Mouse (Mus musculus) testis, postnatal 10 days (tissue): ENCODE results near the gene Ifi27l2b.
"Not testable (repeated sequence)": the region's sequence is repeated elsewhere in the genome, so short reads cannot be mapped to it uniquely, and the experiment has no call there.

ENCODE experiments used
- DNase-seq: peaks from one replicate; pipeline ENCODE4 v3.0.0; 2021; ENCODE audit warnings: low spot score

Gene Ifi27l2b

GRCm38 (mm10) chr12:103457140-103457539, at the start of gene Ifi27l2b:
Gene Ifi27l2b, minus strand, starts transcription at chr12:103457223.
- no peak for DNase-seq

GRCm38 (mm10) chr12:103504402-103504801, 47.4 kb upstream of the Ifi27l2b start:
- DNase-seq, result no peak

- DNase-seq, result no peak
These were observed 46.3 kb upstream of the Ifi27l2b start for GRCm38 (mm10) chr12:103503300-103503699.

- no peak for DNase-seq
These were observed 42.2 kb upstream of the Ifi27l2b start for GRCm38 (mm10) chr12:103499261-103499660.

GRCm38 (mm10) chr12:103498768-103499167, 41.7 kb upstream of the Ifi27l2b start:
- DNase-seq, result no peak

GRCm38 (mm10) chr12:103494486-103494885, 37.5 kb upstream of the Ifi27l2b start:
- peak; percentile 84 for DNase-seq

- DNase-seq, result peak; percentile 86
These were observed 35.7 kb upstream of the Ifi27l2b start for GRCm38 (mm10) chr12:103492767-103493166.

GRCm38 (mm10) chr12:103491091-103491730, 34.2 kb upstream of the Ifi27l2b start:
- DNase-seq, result no peak

- DNase-seq, result no peak
These were observed 30.7 kb upstream of the Ifi27l2b start for GRCm38 (mm10) chr12:103487750-103488149.

- no peak for DNase-seq
These were observed 30.3 kb upstream of the Ifi27l2b start for GRCm38 (mm10) chr12:103487276-103487675.

GRCm38 (mm10) chr12:103486726-103487125, 29.7 kb upstream of the Ifi27l2b start:
- no peak for DNase-seq

GRCm38 (mm10) chr12:103484200-103484972, 27.4 kb upstream of the Ifi27l2b start:
- peak; percentile 42 for DNase-seq

- peak; percentile 23 for DNase-seq
These were observed 25.8 kb upstream of the Ifi27l2b start for GRCm38 (mm10) chr12:103482781-103483180.

GRCm38 (mm10) chr12:103481671-103482070, 24.6 kb upstream of the Ifi27l2b start:
- DNase-seq, result no peak

GRCm38 (mm10) chr12:103477461-103478015, 20.5 kb upstream of the Ifi27l2b start:
- no peak for DNase-seq

- no peak for DNase-seq
These were observed 19.9 kb upstream of the Ifi27l2b start for GRCm38 (mm10) chr12:103476779-103477389.

- DNase-seq, result no peak
These were observed 17.5 kb upstream of the Ifi27l2b start for GRCm38 (mm10) chr12:103474481-103474880.

GRCm38 (mm10) chr12:103456727-103457126, 296 bp downstream of the Ifi27l2b start:
- DNase-seq, result not testable (repeated sequence)

GRCm38 (mm10) chr12:103453361-103453760, 3.7 kb downstream of the Ifi27l2b start:
- DNase-seq, result no peak

GRCm38 (mm10) chr12:103445060-103445459, 12.0 kb downstream of the Ifi27l2b start:
- DNase-seq, result no peak

GRCm38 (mm10) chr12:103444261-103444660, 12.8 kb downstream of the Ifi27l2b start:
- not testable (repeated sequence) for DNase-seq

GRCm38 (mm10) chr12:103443524-103443923, 13.5 kb downstream of the Ifi27l2b start, which contains the start of gene Ifi27l2a:
Gene Ifi27l2a, minus strand, starts transcription at chr12:103443680.
- no peak for DNase-seq
